Mouse (Mus musculus) adrenal gland, adult (tissue): ENCODE data around the gene Prss37.

Experiments
- DNase-seq, 2 experiments: peaks; one replicate each; pipeline ENCODE4 v3.0.0; 2022 to 2023; ENCODE audit warnings: low spot score in 1 of 2; ENCODE audit not compliant: inconsistent age in 2 of 2

Prss37 gene

GRCm38 (mm10) chr6:40519408-40519807 lies at the start of gene Prss37:
Gene Prss37, minus strand, starts transcription at chr6:40519508.
- no peak for DNase-seq

GRCm38 (mm10) chr6:40554950-40555349 lies 35.6 kb upstream of the Prss37 start, which contains the start of gene Olfr461:
Gene Olfr461, minus strand, starts transcription at chr6:40555050.
- no peak for DNase-seq

- no peak for DNase-seq
Observed at GRCm38 (mm10) chr6:40544690-40545089, 25.4 kb upstream of the Prss37 start.

GRCm38 (mm10) chr6:40493229-40493628 lies 26.1 kb downstream of the Prss37 start, which contains the start of gene Tas2r108:
Gene Tas2r108, plus strand, starts transcription at chr6:40493529.
- DNase-seq, result no peak

GRCm38 (mm10) chr6:40490933-40491332 lies 28.4 kb downstream of the Prss37 start, which contains the start of gene Tas2r137:
Gene Tas2r137, plus strand, starts transcription at chr6:40491233.
- DNase-seq, result no peak

GRCm38 (mm10) chr6:40482318-40482717 lies 37.0 kb downstream of the Prss37 start:
- DNase-seq, result no peak

- peak in 1 of 2 experiments; percentile 34 for DNase-seq
Observed at GRCm38 (mm10) chr6:40479705-40480104, 39.6 kb downstream of the Prss37 start.

- DNase-seq, result no peak
Observed at GRCm38 (mm10) chr6:40476132-40476531, 43.2 kb downstream of the Prss37 start.

- DNase-seq, result no peak
Observed at GRCm38 (mm10) chr6:40471720-40472010, 47.6 kb downstream of the Prss37 start.

GRCm38 (mm10) chr6:40470916-40471719 lies 48.2 kb downstream of the Prss37 start, which contains the start of gene Ssbp1:
Gene Ssbp1, plus strand, starts transcription at chr6:40471352.
- DNase-seq, result peak; percentile 93 to 97

- no peak for DNase-seq
Observed at GRCm38 (mm10) chr6:40465710-40466109, 53.6 kb downstream of the Prss37 start.
